Mouse (Mus musculus): ENCODE data around the gene Slc2a2.

The Slc2a2 gene

DNA sequence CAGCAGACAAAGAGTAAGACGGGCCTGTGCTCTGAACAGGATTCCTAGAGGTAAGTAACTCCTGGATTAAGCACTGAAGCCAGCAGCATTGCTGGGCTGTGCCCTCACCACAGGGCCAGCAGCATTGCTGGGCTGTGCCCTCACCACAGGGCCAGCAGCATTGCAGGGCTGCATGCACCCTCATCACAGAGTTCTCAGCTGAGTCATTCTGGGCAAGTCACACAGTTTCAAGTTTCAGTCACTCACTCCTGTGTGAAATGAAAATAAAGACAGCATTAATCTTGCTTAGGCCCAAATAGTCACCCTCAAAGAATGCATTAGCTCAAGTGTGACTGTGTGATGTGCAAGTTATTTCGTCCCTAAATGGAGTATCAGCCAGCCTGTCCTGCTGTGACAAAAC lies 37.0 kb downstream of the Slc2a2 start:
- DNase-seq (ENCODE audit: low spot score in 2 of 2): no peak

DNA sequence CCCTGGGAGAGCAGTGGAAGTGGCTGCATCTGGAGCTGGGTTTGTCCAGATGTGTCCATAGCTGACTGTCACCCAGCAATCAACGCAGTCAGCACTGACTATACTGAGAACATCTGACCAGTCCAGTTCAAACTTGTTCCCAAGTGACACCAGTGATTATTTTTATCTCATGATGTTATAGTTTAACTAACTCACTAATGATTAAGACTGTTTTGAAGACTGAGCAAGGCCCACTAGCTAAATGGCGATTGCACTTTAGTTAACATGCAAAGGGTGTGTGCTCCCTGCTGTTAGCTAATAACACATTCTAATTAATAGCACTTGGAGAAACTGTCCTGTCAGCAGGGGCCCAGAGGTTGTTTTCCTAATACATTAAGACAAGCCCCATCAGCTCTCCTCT lies 39.3 kb downstream of the Slc2a2 start:
- no peak for DNase-seq (ENCODE audit: low spot score in 2 of 2)

- DNase-seq (ENCODE audit: low spot score in 2 of 2): no peak
These were observed 42.6 kb downstream of the Slc2a2 start for GRCm38 (mm10) chr3:28740353-28740752.

DNA sequence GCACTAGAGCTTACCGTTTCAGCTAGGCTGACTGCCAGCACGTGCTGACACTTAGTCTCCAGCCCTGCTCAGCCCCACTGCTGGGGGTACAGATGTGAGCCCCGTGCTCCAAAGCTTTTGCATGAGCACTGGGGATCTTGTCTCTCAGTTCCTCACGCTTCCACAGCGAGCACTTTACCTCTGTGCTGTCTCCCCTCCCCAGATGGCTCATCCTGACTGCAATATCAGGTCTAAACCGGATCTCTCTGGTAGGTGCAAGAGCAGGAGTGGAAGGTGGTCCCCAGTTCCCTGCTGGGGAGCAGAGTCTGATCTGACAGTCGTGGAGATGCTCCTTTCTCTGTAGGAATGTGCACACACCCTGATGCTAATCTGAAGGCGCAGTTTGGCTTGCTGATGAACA lies 45.5 kb downstream of the Slc2a2 start:
- no peak for DNase-seq (ENCODE audit: low spot score in 2 of 2)

DNA sequence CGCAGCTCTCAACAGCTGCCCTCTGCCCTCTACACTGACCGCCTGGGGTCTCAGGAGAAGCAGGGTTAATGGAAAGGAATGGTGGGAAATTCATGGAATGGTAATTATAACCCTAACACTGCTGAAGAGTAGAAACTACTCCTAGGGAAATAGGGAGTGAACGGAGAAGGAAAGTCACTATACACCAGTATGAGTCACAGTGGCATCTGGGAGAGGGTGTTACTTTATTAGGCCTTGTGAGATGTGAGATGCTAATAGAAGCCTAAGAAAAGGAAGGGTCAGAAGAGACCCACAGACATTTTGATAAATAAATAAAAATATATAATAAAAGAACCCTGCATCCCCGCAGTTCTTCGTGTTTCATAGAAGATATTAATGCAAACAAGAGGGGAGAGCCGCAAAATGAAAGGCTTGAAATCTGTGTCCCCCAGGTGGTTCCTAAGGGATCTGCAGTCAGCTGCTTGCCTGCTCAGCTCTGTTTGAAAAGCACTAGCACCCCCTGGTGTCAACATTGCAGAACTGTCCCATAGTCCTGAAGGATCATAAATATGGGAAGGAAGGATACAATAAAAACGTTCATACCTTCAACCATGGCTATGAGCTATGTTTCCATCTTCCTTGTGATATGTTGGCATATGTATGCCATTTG lies 48.3 kb downstream of the Slc2a2 start:
- DNase-seq (ENCODE audit: low spot score in 2 of 2): peak; percentile 24 to 73

- DNase-seq (ENCODE audit: low spot score in 2 of 2): no peak
These were observed 50.4 kb downstream of the Slc2a2 start for GRCm38 (mm10) chr3:28748151-28748550.

DNA sequence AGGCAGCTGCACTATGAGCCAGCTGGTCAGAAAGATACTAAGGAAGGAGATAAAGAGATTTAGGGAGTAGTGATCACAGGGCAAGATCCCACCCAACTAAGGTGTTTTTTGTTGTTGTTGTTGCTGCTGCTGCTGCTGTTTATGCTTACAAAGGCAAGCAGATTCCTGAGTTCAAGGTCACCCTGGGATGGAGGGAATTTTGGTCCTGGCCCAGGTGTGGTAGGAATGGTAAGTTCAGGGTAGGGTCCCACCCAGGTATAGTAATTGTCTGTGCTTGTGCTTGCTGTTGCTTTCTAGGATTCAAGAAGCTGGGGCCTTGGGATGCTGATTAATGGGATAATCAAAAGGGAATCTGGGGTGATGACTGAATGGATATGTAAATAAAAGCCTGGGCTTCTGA lies 51.3 kb downstream of the Slc2a2 start:
- no peak for DNase-seq (ENCODE audit: low spot score in 2 of 2)

DNA sequence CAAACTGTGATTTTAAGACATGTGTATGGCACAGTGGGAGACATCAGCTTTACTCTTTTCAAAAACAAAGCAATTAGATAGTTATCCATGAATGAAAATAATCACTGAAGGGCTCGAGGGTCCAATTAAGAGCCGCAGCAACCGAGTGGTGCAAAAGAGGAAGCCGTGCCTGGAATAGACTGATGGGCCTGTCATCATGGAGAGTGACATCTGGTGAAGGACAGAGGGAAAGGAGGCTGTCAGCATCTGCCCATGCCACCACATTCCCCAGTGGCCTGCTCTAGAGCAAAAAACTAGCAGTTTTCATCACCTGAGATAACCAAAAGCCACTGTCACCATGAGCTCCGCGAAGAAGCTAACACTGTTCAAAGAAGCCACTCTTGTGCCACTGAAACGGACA lies 57.8 kb downstream of the Slc2a2 start:
- DNase-seq (ENCODE audit: low spot score in 2 of 2): no peak

GRCm38 (mm10) chr3:28761225-28761789 lies 63.6 kb downstream of the Slc2a2 start:
- DNase-seq (ENCODE audit: low spot score in 2 of 2): no peak

- no peak for DNase-seq (ENCODE audit: low spot score in 2 of 2)
These were observed 69.2 kb downstream of the Slc2a2 start for GRCm38 (mm10) chr3:28766935-28767334.

- no peak for DNase-seq (ENCODE audit: low spot score in 2 of 2)
These were observed 70.5 kb downstream of the Slc2a2 start for GRCm38 (mm10) chr3:28768222-28768621.

DNA sequence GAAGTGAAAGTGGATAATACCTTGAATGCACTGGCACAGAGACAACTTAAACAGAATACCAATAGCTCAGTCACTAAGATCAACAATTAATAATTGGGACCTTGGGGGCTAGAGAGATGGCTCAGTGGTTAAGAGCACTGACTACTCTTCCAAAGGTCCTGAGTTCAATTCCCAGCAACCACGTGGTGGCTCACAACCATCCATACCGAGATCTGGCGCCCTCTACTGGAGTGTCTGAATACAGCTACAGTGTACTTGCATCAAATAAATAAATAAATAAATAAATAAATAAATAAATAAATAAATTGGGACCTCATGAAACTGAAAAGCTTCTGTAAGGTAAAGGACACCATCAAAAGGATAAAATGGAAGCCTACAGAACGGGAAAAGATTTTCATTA lies 75.2 kb downstream of the Slc2a2 start:
- peak in 1 of 2 experiments; percentile 20 for DNase-seq (ENCODE audit: low spot score in 2 of 2)

DNA sequence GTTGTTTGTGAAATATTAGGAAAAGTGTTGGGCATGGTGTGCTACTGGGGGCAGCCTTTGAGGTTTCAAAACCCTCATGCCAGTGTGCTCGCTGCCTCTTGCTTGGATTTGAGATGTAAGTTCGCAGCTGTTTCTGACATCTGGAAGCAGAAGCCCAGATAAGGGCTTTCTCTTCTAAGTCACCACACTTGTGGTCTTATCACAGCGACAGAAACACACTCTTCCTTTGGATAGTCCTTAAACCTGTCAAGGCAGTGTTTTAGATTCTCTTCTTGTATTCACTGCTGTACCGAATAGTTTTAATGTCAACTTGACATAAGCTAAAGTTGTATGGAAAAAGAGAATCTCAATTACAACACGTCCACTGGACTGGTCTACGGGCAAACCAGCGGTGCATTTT lies 77.7 kb downstream of the Slc2a2 start:
- DNase-seq (ENCODE audit: low spot score in 2 of 2): peak in 1 of 2 experiments; percentile 29

GRCm38 (mm10) chr3:28775958-28776357 lies 78.3 kb downstream of the Slc2a2 start:
- DNase-seq (ENCODE audit: low spot score in 2 of 2): no peak

GRCm38 (mm10) chr3:28776491-28776890 lies 78.8 kb downstream of the Slc2a2 start:
- peak; percentile 22 to 27 for DNase-seq (ENCODE audit: low spot score in 2 of 2)

GRCm38 (mm10) chr3:28780511-28780910 lies 82.8 kb downstream of the Slc2a2 start:
- DNase-seq (ENCODE audit: low spot score in 2 of 2): no peak

All from spleen, postnatal 10 days (tissue).